Mouse (Mus musculus): ENCODE measurements around the gene Prrg2.

DNA sequence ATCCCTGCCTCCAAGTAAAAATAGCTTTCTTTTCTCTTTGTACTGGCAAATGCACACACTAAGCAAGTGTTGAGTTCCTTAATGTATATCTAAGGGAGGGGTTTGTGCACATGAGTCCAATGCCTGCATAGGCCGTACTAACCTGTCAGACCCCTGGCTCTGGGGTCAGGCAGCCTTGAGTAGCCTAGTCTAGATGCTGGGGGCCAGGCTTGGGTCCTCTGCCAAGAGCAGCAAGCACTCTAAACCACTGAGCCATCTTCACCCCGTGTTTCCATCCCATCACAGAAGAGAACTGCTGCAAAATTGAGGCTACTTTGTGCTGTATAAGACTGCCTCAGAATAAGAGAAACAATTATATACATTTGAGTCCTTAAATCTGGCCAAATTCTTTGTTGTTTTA lies 15.4 kb upstream of the Prrg2 start:
- TF ChIP-seq POLR2A (IDR thresholded peaks at IDR 0.05; ENCODE audit: low read depth, low read length) (no peak), CTCF (IDR thresholded peaks at IDR 0.05; ENCODE audit: extremely low read depth, insufficient read depth, insufficient read length, insufficient replicate concordance) (no peak)

Measured in spleen, adult 2 months (tissue).